Mouse (Mus musculus): ENCODE data around the gene Kit.
A peak's percentile ranks its signal among the peaks of the same experiment; 100 is the strongest.

Kit gene

GRCm38 (mm10) chr5:75632846-75633640 lies 58.3 kb downstream of the Kit start:
- DNase-seq (ENCODE audit: low read depth, low spot score) = no peak

GRCm38 (mm10) chr5:75635385-75635784 lies 60.7 kb downstream of the Kit start:
- no peak for DNase-seq (ENCODE audit: low read depth, low spot score)

- DNase-seq (ENCODE audit: low read depth, low spot score) = peak; percentile 43
These were observed 65.9 kb downstream of the Kit start for GRCm38 (mm10) chr5:75640637-75641036.

GRCm38 (mm10) chr5:75647046-75647445 lies 72.3 kb downstream of the Kit start:
- no peak for DNase-seq (ENCODE audit: low read depth, low spot score)

- DNase-seq (ENCODE audit: low read depth, low spot score) = no peak
These were observed 75.8 kb downstream of the Kit start for GRCm38 (mm10) chr5:75650566-75650965.

GRCm38 (mm10) chr5:75653431-75653830 lies 78.7 kb downstream of the Kit start:
- no peak for DNase-seq (ENCODE audit: low read depth, low spot score)

GRCm38 (mm10) chr5:75658575-75658974 lies 83.9 kb downstream of the Kit start:
- no peak for DNase-seq (ENCODE audit: low read depth, low spot score)

GRCm38 (mm10) chr5:75660342-75660741 lies 85.6 kb downstream of the Kit start:
- peak; percentile 11 for DNase-seq (ENCODE audit: low read depth, low spot score)

GRCm38 (mm10) chr5:75662466-75662865 lies 87.8 kb downstream of the Kit start:
- DNase-seq (ENCODE audit: low read depth, low spot score) = peak; percentile 49

- DNase-seq (ENCODE audit: low read depth, low spot score) = no peak
These were observed 89.1 kb downstream of the Kit start for GRCm38 (mm10) chr5:75663768-75664167.

- DNase-seq (ENCODE audit: low read depth, low spot score) = peak; percentile 73
These were observed 92.4 kb downstream of the Kit start for GRCm38 (mm10) chr5:75667083-75667482.

- no peak for DNase-seq (ENCODE audit: low read depth, low spot score)
These were observed 96.5 kb downstream of the Kit start for GRCm38 (mm10) chr5:75671136-75671788.

GRCm38 (mm10) chr5:75676024-75676423 lies 101.3 kb downstream of the Kit start:
- DNase-seq (ENCODE audit: low read depth, low spot score) = no peak

- DNase-seq (ENCODE audit: low read depth, low spot score) = peak; percentile 11
These were observed 105.2 kb downstream of the Kit start for GRCm38 (mm10) chr5:75679896-75680295.

- DNase-seq (ENCODE audit: low read depth, low spot score) = peak; percentile 29
These were observed 120.6 kb downstream of the Kit start for GRCm38 (mm10) chr5:75695162-75695809.

GRCm38 (mm10) chr5:75696960-75697359 lies 122.2 kb downstream of the Kit start:
- no peak for DNase-seq (ENCODE audit: low read depth, low spot score)

- no peak for DNase-seq (ENCODE audit: low read depth, low spot score)
These were observed 123.8 kb downstream of the Kit start for GRCm38 (mm10) chr5:75698556-75698955.

GRCm38 (mm10) chr5:75699081-75699480 lies 124.4 kb downstream of the Kit start:
- DNase-seq (ENCODE audit: low read depth, low spot score) = no peak

GRCm38 (mm10) chr5:75699516-75699915 lies 124.8 kb downstream of the Kit start:
- DNase-seq (ENCODE audit: low read depth, low spot score) = no peak

GRCm38 (mm10) chr5:75701662-75702061 lies 126.9 kb downstream of the Kit start:
- DNase-seq (ENCODE audit: low read depth, low spot score) = no peak

- DNase-seq (ENCODE audit: low read depth, low spot score) = no peak
These were observed 127.4 kb downstream of the Kit start for GRCm38 (mm10) chr5:75702080-75702479.

- no peak for DNase-seq (ENCODE audit: low read depth, low spot score)
These were observed 130.0 kb downstream of the Kit start for GRCm38 (mm10) chr5:75704584-75705175.
